Mouse (Mus musculus): ENCODE results near the gene Gde1. TPM values are rescaled to one million over a fixed set of nuclear protein-coding genes. Genes with fewer than 3 reads are reported as not detected.

Gene Gde1
- polyA plus RNA-seq, 1 experiment: 354 TPM

GRCm38 (mm10) chr7:118676826-118677225 lies 28.8 kb downstream of the Gde1 start:
- no peak for DNase-seq
- Histone ChIP-seq H3K4me3 (replicated peaks; ENCODE audit: insufficient read depth, low read depth, low read length) (no peak overlapping the region), H3K27me3 (ENCODE audit: control insufficient read depth, insufficient read depth, low read length) (no peaks in the 10 kb centered on the region), H3K4me1 (ENCODE audit: control insufficient read depth, insufficient read depth, low read length) (no peaks in the 10 kb centered on the region), H3K27ac (ENCODE audit: insufficient read depth, low read length) (no peak overlapping the region)
- TF ChIP-seq POLR2A (IDR thresholded peaks at IDR 0.05; ENCODE audit: borderline replicate concordance, insufficient read depth, low read length) (no peak), CTCF (IDR thresholded peaks at IDR 0.05; ENCODE audit: borderline replicate concordance, insufficient read depth, low read depth, low read length) (no peak)
- 84% methylated on average over 4 of the region's 4 CpGs for WGBS

DNA sequence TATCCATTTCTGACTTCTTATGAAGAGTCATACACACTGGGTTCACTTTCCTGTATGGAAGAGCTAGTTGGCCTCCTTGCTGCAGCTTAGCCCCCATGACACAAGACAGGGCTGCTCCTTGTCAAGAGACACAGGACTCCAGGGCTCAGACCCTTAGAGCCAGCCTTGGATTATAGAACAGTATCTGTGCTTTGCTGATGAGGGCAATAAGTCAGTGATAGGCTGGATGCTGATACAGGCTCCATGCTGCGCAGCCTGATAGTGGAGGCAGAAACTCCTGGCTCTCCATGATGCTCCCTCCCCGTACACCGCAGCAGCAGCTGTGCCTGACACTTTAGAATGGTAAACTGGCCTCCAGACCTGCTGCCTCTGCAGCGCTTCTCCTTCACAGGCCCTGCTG lies 35.4 kb downstream of the Gde1 start:
- H3K4me3 ChIP-seq (replicated peaks; ENCODE audit: insufficient read depth, low read depth, low read length): no peak overlapping the region
- DNase-seq: no peak
- no peaks in the 10 kb centered on the region for H3K4me1 ChIP-seq (ENCODE audit: control insufficient read depth, insufficient read depth, low read length)
- TF ChIP-seq POLR2A (IDR thresholded peaks at IDR 0.05; ENCODE audit: borderline replicate concordance, insufficient read depth, low read length) (no peak), CTCF (IDR thresholded peaks at IDR 0.05; ENCODE audit: borderline replicate concordance, insufficient read depth, low read depth, low read length) (no peak)
- no peak overlapping the region for H3K27ac ChIP-seq (ENCODE audit: insufficient read depth, low read length)
- H3K27me3 ChIP-seq (ENCODE audit: control insufficient read depth, insufficient read depth, low read length): no peaks in the 10 kb centered on the region
- 71% methylated on average over 4 of the region's 4 CpGs for WGBS

DNA sequence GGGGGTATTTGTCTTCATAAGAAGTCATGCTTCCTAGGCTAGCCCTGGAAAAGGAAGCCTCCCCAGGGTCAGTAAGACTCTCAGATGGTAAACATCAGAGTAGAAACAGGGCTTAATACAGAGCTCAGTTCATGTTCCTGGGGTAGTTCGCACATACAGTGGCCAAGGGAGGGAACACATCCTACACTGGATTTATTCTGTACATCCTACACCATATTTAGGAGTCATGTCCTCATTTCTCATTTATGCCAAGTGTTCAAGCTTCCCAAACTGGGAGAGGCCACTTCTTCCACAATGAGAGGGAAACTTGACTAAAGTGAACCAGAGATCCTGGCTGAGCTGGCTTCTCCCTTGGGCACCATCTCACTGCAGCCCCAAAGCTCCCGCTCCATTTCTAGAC lies 37.8 kb downstream of the Gde1 start:
- Histone ChIP-seq H3K4me3 (replicated peaks; ENCODE audit: insufficient read depth, low read depth, low read length) (no peak overlapping the region), H3K27me3 (ENCODE audit: control insufficient read depth, insufficient read depth, low read length) (no peaks in the 10 kb centered on the region), H3K27ac (ENCODE audit: insufficient read depth, low read length) (no peak overlapping the region), H3K4me1 (ENCODE audit: control insufficient read depth, insufficient read depth, low read length) (no peaks in the 10 kb centered on the region)
- no peak for DNase-seq
- WGBS: 90% methylated on average over 2 of the region's 2 CpGs
- TF ChIP-seq POLR2A (IDR thresholded peaks at IDR 0.05; ENCODE audit: borderline replicate concordance, insufficient read depth, low read length): no peak
- TF ChIP-seq CTCF (IDR thresholded peaks at IDR 0.05; ENCODE audit: borderline replicate concordance, insufficient read depth, low read depth, low read length): no peak

- Histone ChIP-seq H3K27ac (ENCODE audit: insufficient read depth, low read length) (no peak overlapping the region), H3K27me3 (ENCODE audit: control insufficient read depth, insufficient read depth, low read length) (no peaks in the 10 kb centered on the region), H3K4me1 (ENCODE audit: control insufficient read depth, insufficient read depth, low read length) (peaks cover 11% of the 10 kb centered on the region), H3K4me3 (replicated peaks; ENCODE audit: insufficient read depth, low read depth, low read length) (no peak overlapping the region)
- TF ChIP-seq CTCF (IDR thresholded peaks at IDR 0.05; ENCODE audit: borderline replicate concordance, insufficient read depth, low read depth, low read length) (no peak), POLR2A (IDR thresholded peaks at IDR 0.05; ENCODE audit: borderline replicate concordance, insufficient read depth, low read length) (no peak)
- 20% methylated on average over 6 of the region's 6 CpGs for WGBS
- no peak for DNase-seq
Observed at GRCm38 (mm10) chr7:118656730-118657129, 48.8 kb downstream of the Gde1 start.

DNA sequence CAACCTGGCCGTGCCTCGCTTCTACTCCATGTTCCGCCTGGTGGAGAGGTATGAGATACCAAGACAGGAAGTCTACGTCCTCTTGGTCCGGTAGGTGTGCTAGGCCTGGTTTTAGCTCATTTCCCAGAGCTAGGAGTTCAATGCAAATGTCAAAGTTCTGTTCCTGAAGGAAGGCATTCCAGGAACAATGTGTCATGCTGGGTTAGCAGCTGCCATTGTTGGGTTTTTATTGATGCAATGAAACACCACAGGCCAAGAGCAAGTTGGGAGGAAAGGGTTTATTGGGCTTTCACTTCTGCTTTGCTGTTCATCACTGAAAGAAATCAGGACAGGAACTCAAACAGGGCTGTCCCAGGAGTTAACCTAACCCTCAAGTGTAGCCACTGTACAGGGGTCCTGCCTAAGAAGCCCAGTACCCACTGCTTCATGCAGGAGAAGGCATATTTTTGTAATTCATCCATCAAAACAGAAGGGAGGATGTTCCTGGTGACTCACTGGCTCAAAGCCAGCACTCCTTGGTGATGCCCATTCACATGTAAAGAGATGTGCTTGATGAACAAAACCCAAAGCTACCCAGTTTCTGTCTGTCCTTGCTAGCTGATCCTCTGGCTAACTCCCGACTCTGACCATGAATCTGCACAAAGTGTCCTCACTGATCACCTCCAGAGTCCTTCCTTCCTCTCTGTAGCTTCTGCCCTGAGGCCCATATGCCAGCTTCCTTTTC lies 52.8 kb downstream of the Gde1 start:
- WGBS: 43% methylated on average over 6 of the region's 6 CpGs
- no peak overlapping the region for H3K4me3 ChIP-seq (replicated peaks; ENCODE audit: insufficient read depth, low read depth, low read length)
- TF ChIP-seq POLR2A (IDR thresholded peaks at IDR 0.05; ENCODE audit: borderline replicate concordance, insufficient read depth, low read length) (no peak), CTCF (IDR thresholded peaks at IDR 0.05; ENCODE audit: borderline replicate concordance, insufficient read depth, low read depth, low read length) (no peak)
- DNase-seq: peak; percentile 42 to 58
- peaks cover 11% of the 10 kb centered on the region for H3K4me1 ChIP-seq (ENCODE audit: control insufficient read depth, insufficient read depth, low read length)
- no peaks in the 10 kb centered on the region for H3K27me3 ChIP-seq (ENCODE audit: control insufficient read depth, insufficient read depth, low read length)
- H3K27ac ChIP-seq (ENCODE audit: insufficient read depth, low read length): no peak overlapping the region

DNA sequence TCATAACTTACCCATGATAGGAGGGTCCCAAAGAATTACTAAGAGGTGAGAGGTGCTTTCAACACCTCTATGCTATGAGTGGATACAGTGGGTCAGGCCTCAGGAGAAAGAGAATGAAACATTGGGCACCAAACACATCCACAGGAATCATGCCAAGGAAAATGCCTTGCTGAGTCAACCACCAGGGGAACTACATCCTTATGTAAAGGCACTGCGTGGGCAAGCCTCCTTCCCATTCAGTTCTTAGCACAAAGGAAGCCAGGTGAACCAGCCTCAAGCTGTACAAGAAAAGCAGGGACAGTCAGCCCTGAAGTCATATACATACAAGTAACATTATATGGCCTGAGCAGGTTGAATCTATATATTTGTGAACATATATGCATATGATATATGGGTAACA lies 54.7 kb downstream of the Gde1 start:
- TF ChIP-seq CTCF (IDR thresholded peaks at IDR 0.05; ENCODE audit: borderline replicate concordance, insufficient read depth, low read depth, low read length) (no peak), POLR2A (IDR thresholded peaks at IDR 0.05; ENCODE audit: borderline replicate concordance, insufficient read depth, low read length) (no peak)

DNA sequence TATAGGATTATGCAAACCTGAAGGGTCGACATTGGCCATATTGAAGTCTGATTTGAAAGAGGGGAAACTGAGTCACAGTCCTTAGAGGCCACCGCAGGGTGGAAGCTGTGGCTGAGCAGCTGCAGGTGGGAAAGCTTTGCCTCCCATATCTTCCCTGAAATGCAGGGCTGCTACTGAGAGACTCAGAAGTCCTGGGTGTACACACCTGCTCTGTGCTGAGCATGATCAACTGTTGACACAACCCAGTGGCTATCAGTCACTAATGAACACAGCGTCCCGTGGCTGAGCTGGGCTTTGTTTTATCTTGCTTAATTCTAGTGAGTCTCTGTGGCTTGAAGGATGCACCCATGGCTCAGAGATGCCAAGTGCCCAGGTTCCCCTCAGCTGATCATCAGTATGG lies 55.5 kb downstream of the Gde1 start:
- TF ChIP-seq POLR2A (IDR thresholded peaks at IDR 0.05; ENCODE audit: borderline replicate concordance, insufficient read depth, low read length): no peak
- Histone ChIP-seq H3K4me3 (replicated peaks; ENCODE audit: insufficient read depth, low read depth, low read length) (no peak overlapping the region), H3K27ac (ENCODE audit: insufficient read depth, low read length) (no peak overlapping the region), H3K27me3 (ENCODE audit: control insufficient read depth, insufficient read depth, low read length) (no peaks in the 10 kb centered on the region), H3K4me1 (ENCODE audit: control insufficient read depth, insufficient read depth, low read length) (peaks cover 11% of the 10 kb centered on the region)
- DNase-seq: no peak
- WGBS: 93% methylated on average over 4 of the region's 4 CpGs

More for the DNA sequence above, 54.7 kb downstream of the Gde1 start:
- no peak overlapping the region for H3K4me3 ChIP-seq (replicated peaks; ENCODE audit: insufficient read depth, low read depth, low read length)
- H3K27me3 ChIP-seq (ENCODE audit: control insufficient read depth, insufficient read depth, low read length): no peaks in the 10 kb centered on the region
- no peak overlapping the region for H3K27ac ChIP-seq (ENCODE audit: insufficient read depth, low read length)
- WGBS: 66% methylated on average over 1 of the region's 1 CpGs
- peaks cover 11% of the 10 kb centered on the region for H3K4me1 ChIP-seq (ENCODE audit: control insufficient read depth, insufficient read depth, low read length)
- no peak for DNase-seq

- Histone ChIP-seq H3K27ac (ENCODE audit: insufficient read depth, low read length) (no peak overlapping the region), H3K27me3 (ENCODE audit: control insufficient read depth, insufficient read depth, low read length) (no peaks in the 10 kb centered on the region; the same call in 1 of the 2 replicates), H3K4me1 (ENCODE audit: control insufficient read depth, insufficient read depth, low read length) (peaks cover 11% of the 10 kb centered on the region), H3K4me3 (replicated peaks; ENCODE audit: insufficient read depth, low read depth, low read length) (no peak overlapping the region)
- peak; percentile 62 to 79 for DNase-seq
- TF ChIP-seq POLR2A (IDR thresholded peaks at IDR 0.05; ENCODE audit: borderline replicate concordance, insufficient read depth, low read length) (no peak), CTCF (IDR thresholded peaks at IDR 0.05; ENCODE audit: borderline replicate concordance, insufficient read depth, low read depth, low read length) (no peak)
- 2% methylated on average over 7 of the region's 7 CpGs for WGBS
Observed at GRCm38 (mm10) chr7:118649328-118649727, 56.2 kb downstream of the Gde1 start.

All from cerebellum, adult 2 months (tissue).